Mouse (Mus musculus) MEL (cell line): ENCODE results near the gene Cope. TPM values are rescaled to one million over a fixed set of nuclear protein-coding genes. Genes with fewer than 3 reads are reported as not detected.
A peak's percentile ranks its signal among the peaks of the same experiment; 100 is the strongest.

ENCODE experiments used
- DNase-seq: peaks from one replicate; pipeline ENCODE4 v3.0.0; 2011; ENCODE audit warnings: low read depth, low spot score
- H3K27ac ChIP-seq: 2 replicates; pipeline ENCODE4 v1.5.1; 2012; ENCODE audit warnings: low read depth, mild to moderate bottlenecking, control low read depth, low read length, moderate library complexity; ENCODE audit not compliant: control insufficient read depth
- H3K27me3 ChIP-seq, 2 experiments: fragments of 150-350 bp in 1 of 2; sonication (generic) in 1 of 2; 2 replicates each; pipeline ENCODE4 v1.6.1; 2012; ENCODE audit warnings: low read length in 2 of 2, mild to moderate bottlenecking in 2 of 2, improper control_type of control experiment in 1 of 2, moderate library complexity in 1 of 2; ENCODE audit not compliant: insufficient read depth in 2 of 2, control insufficient read depth in 1 of 2
- H3K36me3 ChIP-seq, 2 experiments: 2 replicates each; pipeline ENCODE4 v1.6.1; 2012 to 2014; ENCODE audit warnings: low read length in 2 of 2, improper control_type of control experiment in 1 of 2, inconsistent platforms in 1 of 2, mild to moderate bottlenecking in 1 of 2; ENCODE audit not compliant: insufficient read depth in 2 of 2, control insufficient read depth in 1 of 2
- H3K4me1 ChIP-seq, 2 experiments: fragments of 150-350 bp in 1 of 2; sonication (generic) in 1 of 2; 2 replicates each; pipeline ENCODE4 v1.6.1; 2012; ENCODE audit warnings: low read length in 2 of 2, improper control_type of control experiment in 1 of 2, mild to moderate bottlenecking in 1 of 2; ENCODE audit not compliant: insufficient read depth in 2 of 2, control insufficient read depth in 1 of 2
- H3K4me3 ChIP-seq, 2 experiments: fragments of 150-350 bp in 1 of 2; sonication (generic) in 1 of 2; 2 replicates each; pipeline ENCODE4 v1.5.1; 2012; ENCODE audit warnings: low read depth in 2 of 2, low read length in 2 of 2, mild to moderate bottlenecking in 2 of 2, moderate library complexity in 2 of 2, control low read depth in 1 of 2, improper control_type of control experiment in 1 of 2; ENCODE audit not compliant: control insufficient read depth in 1 of 2, insufficient read depth in 1 of 2
- H3K79me2 ChIP-seq: 2 replicates; pipeline ENCODE4 v1.6.1; 2012; ENCODE audit warnings: mild to moderate bottlenecking, low read length, moderate library complexity; ENCODE audit not compliant: control insufficient read depth, poor library complexity, insufficient read depth
- H3K9ac ChIP-seq: 2 replicates; pipeline ENCODE4 v1.6.1; 2012; ENCODE audit warnings: low read depth, mild to moderate bottlenecking, control low read depth, low read length, moderate library complexity; ENCODE audit not compliant: control insufficient read depth, poor library complexity, severe bottlenecking
- H3K9me3 ChIP-seq: fragments of 150-350 bp; sonication (generic); replicated peaks from 2 replicates; pipeline ENCODE4 v1.6.1; 2012; ENCODE audit warnings: mild to moderate bottlenecking, low read length, improper control_type of control experiment, moderate library complexity; ENCODE audit not compliant: insufficient read depth
- CTCF ChIP-seq, 3 experiments: IDR thresholded peaks in 2 of 3; conservative IDR thresholded peaks in 1 of 3; 2 replicates each; pipeline ENCODE4 v1.5.1; 2011 to 2012; ENCODE audit warnings: low read length in 3 of 3, low read depth in 2 of 3, mild to moderate bottlenecking in 2 of 3, improper control_type of control experiment in 1 of 3, inconsistent platforms in 1 of 3, mixed read lengths in 1 of 3, moderate library complexity in 1 of 3; ENCODE audit not compliant: control insufficient read depth in 1 of 3, insufficient read depth in 1 of 3, poor library complexity in 1 of 3, severe bottlenecking in 1 of 3
- EP300 ChIP-seq, 2 experiments: IDR thresholded peaks; 2 replicates each; pipeline ENCODE4 v1.6.1; 2011; ENCODE audit warnings: improper control_type of control experiment in 2 of 2, low read length in 2 of 2, low read depth in 1 of 2, mild to moderate bottlenecking in 1 of 2
- ETS1 ChIP-seq: IDR thresholded peaks from 2 replicates; pipeline ENCODE4 v1.6.1; 2012; ENCODE audit warnings: low read depth, mild to moderate bottlenecking, inconsistent platforms, low read length, improper control_type of control experiment, moderate library complexity
- GATA1 ChIP-seq: IDR thresholded peaks from 2 replicates; pipeline ENCODE4 v1.6.1; 2011; ENCODE audit warnings: low read depth, low read length, improper control_type of control experiment
- JUND ChIP-seq: IDR thresholded peaks from 2 replicates; pipeline ENCODE4 v1.6.1; 2011; ENCODE audit warnings: low read depth, mild to moderate bottlenecking, improper control_type of control experiment, low read length
- KAT2A ChIP-seq: conservative IDR thresholded peaks from 2 replicates; pipeline ENCODE4 v1.6.1; 2012; ENCODE audit warnings: low read depth, low read length, improper control_type of control experiment, inconsistent platforms
- MAX ChIP-seq: IDR thresholded peaks from 2 replicates; pipeline ENCODE4 v1.6.1; 2011; ENCODE audit warnings: low read length, improper control_type of control experiment
- MAZ ChIP-seq: IDR thresholded peaks from 2 replicates; pipeline ENCODE4 v1.6.1; 2012; ENCODE audit warnings: low read depth, mild to moderate bottlenecking, inconsistent platforms, low read length, improper control_type of control experiment
- MEF2A ChIP-seq: IDR thresholded peaks from 2 replicates; pipeline ENCODE4 v1.6.1; 2014; ENCODE audit warnings: low read depth, mild to moderate bottlenecking, inconsistent platforms, low read length, improper control_type of control experiment; ENCODE audit not compliant: poor library complexity, insufficient replicate concordance, severe bottlenecking; ENCODE audit errors: extremely low read depth
- MXI1 ChIP-seq: IDR thresholded peaks from 2 replicates; pipeline ENCODE4 v1.6.1; 2011; ENCODE audit warnings: mild to moderate bottlenecking, low read depth, low read length, improper control_type of control experiment
- MYC ChIP-seq: IDR thresholded peaks from 2 replicates; pipeline ENCODE4 v1.6.1; 2011; ENCODE audit warnings: low read depth, mild to moderate bottlenecking, low read length, improper control_type of control experiment, moderate library complexity
- POLR2A ChIP-seq, 2 experiments: IDR thresholded peaks; 2 replicates each; pipeline ENCODE4 v1.6.1; 2011 to 2012; ENCODE audit warnings: low read length in 2 of 2, mild to moderate bottlenecking in 2 of 2, control low read depth in 1 of 2, improper control_type of control experiment in 1 of 2, low read depth in 1 of 2, moderate library complexity in 1 of 2; ENCODE audit not compliant: control insufficient read depth in 1 of 2, insufficient read depth in 1 of 2, poor library complexity in 1 of 2
- POLR2AphosphoS5 ChIP-seq: IDR thresholded peaks from 2 replicates; pipeline ENCODE4 v1.6.1; 2012; ENCODE audit warnings: low read depth, borderline replicate concordance, mild to moderate bottlenecking, inconsistent platforms, low read length, moderate library complexity, mixed read lengths
- RAD21 ChIP-seq: IDR thresholded peaks from 2 replicates; pipeline ENCODE4 v1.6.1; 2011; ENCODE audit warnings: mild to moderate bottlenecking, low read depth, low read length, improper control_type of control experiment
- RCOR1 ChIP-seq: IDR thresholded peaks from 2 replicates; pipeline ENCODE4 v1.6.1; 2012; ENCODE audit warnings: low read depth, mild to moderate bottlenecking, inconsistent platforms, low read length, improper control_type of control experiment
- SIN3A ChIP-seq: IDR thresholded peaks from 2 replicates; pipeline ENCODE4 v1.6.1; 2012; ENCODE audit warnings: low read length, improper control_type of control experiment, inconsistent platforms
- SMC3 ChIP-seq: IDR thresholded peaks from 2 replicates; pipeline ENCODE4 v1.6.1; 2011; ENCODE audit warnings: low read depth, low read length, improper control_type of control experiment
- TCF12 ChIP-seq: IDR thresholded peaks from 2 replicates; pipeline ENCODE4 v1.6.1; 2014; ENCODE audit warnings: low read depth, mild to moderate bottlenecking, inconsistent platforms, low read length, improper control_type of control experiment, moderate library complexity
- UBTF ChIP-seq: IDR thresholded peaks from 2 replicates; pipeline ENCODE4 v1.6.1; 2012; ENCODE audit warnings: low read depth, mild to moderate bottlenecking, inconsistent platforms, low read length, improper control_type of control experiment, moderate library complexity, borderline replicate concordance; ENCODE audit not compliant: insufficient read depth
- USF2 ChIP-seq, 2 experiments: IDR thresholded peaks; 2 replicates each; pipeline ENCODE4 v1.6.1; 2011 to 2012; ENCODE audit warnings: improper control_type of control experiment in 2 of 2, low read length in 2 of 2, borderline replicate concordance in 1 of 2, inconsistent platforms in 1 of 2, low read depth in 1 of 2, mild to moderate bottlenecking in 1 of 2; ENCODE audit not compliant: insufficient read depth in 1 of 2
- ZNF384 ChIP-seq: IDR thresholded peaks from 2 replicates; pipeline ENCODE4 v1.6.1; 2012; ENCODE audit warnings: low read depth, mild to moderate bottlenecking, inconsistent platforms, low read length, improper control_type of control experiment
- polyA plus RNA-seq, 2 experiments: library from polyadenylated mRNA; stranded (reverse) in 1 of 2; unstranded in 1 of 2; fragments of >175 nt in 1 of 2; fragments of >200 nt in 1 of 2; gene quantifications; 2 replicates each; pipeline versions ENCODE4 v1.2.1 to v1.2.4; 2012; ENCODE audit warnings: low replicate concordance in 2 of 2, low read depth in 1 of 2; ENCODE audit not compliant: insufficient read length in 2 of 2, insufficient read depth in 1 of 2, missing spikeins in 1 of 2
- total RNA-seq: library from RNA; depleted of rRNA; stranded (reverse); fragments of 300-350 nt; gene quantifications from 2 replicates; pipeline ENCODE4 v1.2.3, GENCODE M21; 2012

Gene Cope
- total and polyA plus RNA-seq, 3 experiments: 132 to 232 TPM; not detected in 1

- TF ChIP-seq USF2 (IDR thresholded peaks at IDR 0.05; ENCODE audit: borderline replicate concordance in 1 of 2, insufficient read depth in 1 of 2, low read depth in 1 of 2, low read length in 2 of 2) (no peak), MYC (no peak), MAZ (no peak), SMC3 (0 out of 2 replicates have a peak, but pooled peaks have one; percentile 9)
- TF ChIP-seq, all 39 proteins: peak for 14
These were observed 13.5 kb downstream of the Cope start, which contains the start of gene Cers1 (continued) for GRCm38 (mm10) chr8:70315624-70316510.

GRCm38 (mm10) chr8:70316511-70317504, 14.5 kb downstream of the Cope start:
- no peak overlapping the region for H3K27ac ChIP-seq
- DNase-seq: no peak
- H3K4me1 ChIP-seq: peaks cover 2 to 6% of the 10 kb centered on the region in 2 experiments; a peak in 3 of 4 replicates
- H3K36me3 ChIP-seq: no peaks in the 10 kb centered on the region; a peak in 1 of 4 replicates
- peak overlapping the region; percentile 80 to 99 for H3K4me3 ChIP-seq
- H3K27me3 ChIP-seq: no peaks in the 10 kb centered on the region
- H3K9ac ChIP-seq: peak overlapping the region; percentile 81
- TF ChIP-seq RAD21: peak; percentile 13
- TF ChIP-seq SMC3: no peak
- TF ChIP-seq MEF2A: no peak
- TF ChIP-seq CTCF (IDR thresholded peaks at IDR 0.05 in 2 of 3, conservative IDR thresholded peaks at IDR 0.05 in 1 of 3; ENCODE audit: control insufficient read depth in 1 of 3, insufficient read depth in 1 of 3, low read depth in 2 of 3, low read length in 3 of 3, poor library complexity in 1 of 3, severe bottlenecking in 1 of 3): peak in 1 of 3 experiments; percentile 11; a peak in 1 of 6 replicates
- no peaks in the 10 kb centered on the region for H3K9me3 ChIP-seq
- peaks cover 1% of the 10 kb centered on the region; the same call in 1 of the 2 replicates for H3K79me2 ChIP-seq

DNA sequence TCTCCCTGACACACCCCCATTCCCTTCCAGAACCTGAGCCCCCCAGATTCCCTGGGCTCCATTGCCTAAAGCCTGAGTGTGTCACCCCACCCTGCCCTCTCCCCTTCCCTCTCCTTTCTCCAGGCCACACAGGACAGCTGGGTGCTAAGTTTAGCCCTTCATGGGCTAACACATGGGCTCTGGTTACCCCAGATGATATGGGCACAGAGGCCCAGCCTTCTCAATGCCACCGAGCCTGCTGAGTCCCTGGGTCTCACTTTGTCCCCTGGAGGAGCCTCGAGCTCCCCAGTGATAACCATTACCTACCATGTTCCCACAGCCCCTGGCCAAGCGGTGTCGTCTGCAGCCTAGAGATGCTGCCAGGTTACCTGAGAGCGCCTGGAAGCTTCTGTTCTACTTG, 15.6 kb downstream of the Cope start:
- Histone ChIP-seq H3K36me3 (no peaks in the 10 kb centered on the region; a peak in 1 of 4 replicates), H3K4me3 (no peak overlapping the region), H3K27me3 (no peaks in the 10 kb centered on the region), H3K79me2 (peaks cover 1% of the 10 kb centered on the region; the same call in 1 of the 2 replicates), H3K4me1 (peaks cover 2 to 6% of the 10 kb centered on the region in 2 experiments; a peak in 3 of 4 replicates), H3K9me3 (no peaks in the 10 kb centered on the region), H3K9ac (no peak overlapping the region), H3K27ac (no peak overlapping the region)
- TF ChIP-seq MAX: no peak
- no peak for TF ChIP-seq ETS1
- TF ChIP-seq KAT2A: no peak
- no peak for TF ChIP-seq POLR2AphosphoS5
- TF ChIP-seq SMC3: no peak
- no peak for TF ChIP-seq CTCF (IDR thresholded peaks at IDR 0.05 in 2 of 3, conservative IDR thresholded peaks at IDR 0.05 in 1 of 3; ENCODE audit: control insufficient read depth in 1 of 3, insufficient read depth in 1 of 3, low read depth in 2 of 3, low read length in 3 of 3, poor library complexity in 1 of 3, severe bottlenecking in 1 of 3)
- TF ChIP-seq UBTF: no peak
- TF ChIP-seq JUND: no peak
- TF ChIP-seq TCF12: no peak
- TF ChIP-seq EP300 (IDR thresholded peaks at IDR 0.05; ENCODE audit: low read depth in 1 of 2, low read length in 2 of 2): no peak
- no peak for TF ChIP-seq GATA1
- no peak for TF ChIP-seq ZNF384
- TF ChIP-seq MAZ: no peak
- TF ChIP-seq MXI1: no peak
- no peak for TF ChIP-seq POLR2A (IDR thresholded peaks at IDR 0.05; ENCODE audit: control insufficient read depth in 1 of 2, insufficient read depth in 1 of 2, low read depth in 1 of 2, low read length in 2 of 2, poor library complexity in 1 of 2)
- TF ChIP-seq SIN3A: no peak
- no peak for TF ChIP-seq RCOR1
- no peak for TF ChIP-seq MEF2A
- DNase-seq: no peak
